Mouse (Mus musculus): Measurements from ENCODE around the gene Adgre1.
"Not testable (repeated sequence)": the region's sequence is repeated elsewhere in the genome, so short reads cannot be mapped to it uniquely, and the experiment has no call there.

The Adgre1 gene

DNA sequence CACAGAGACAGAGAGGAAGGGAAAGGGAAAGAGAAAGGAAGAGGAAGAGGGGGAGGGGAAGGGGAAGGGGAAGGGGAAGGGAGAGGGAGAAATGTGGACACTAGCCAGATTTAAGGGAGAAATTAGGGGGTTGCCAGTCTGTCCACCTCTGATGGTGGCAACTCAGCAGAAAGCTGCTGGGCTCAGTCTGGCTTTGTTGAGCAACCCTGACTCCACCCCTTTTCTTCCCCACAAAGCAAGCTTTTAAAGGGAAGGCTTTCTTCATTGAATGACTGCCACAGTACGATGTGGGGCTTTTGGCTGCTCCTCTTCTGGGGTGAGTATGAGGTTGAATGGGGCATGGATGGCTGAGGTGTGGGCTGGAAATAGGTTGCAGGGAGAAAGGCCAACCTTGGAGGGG lies at the start of gene Adgre1:
TSS of gene Adgre1 (plus strand) at position 251 of the 400 bp plus-strand sequence.
- DNase-seq (ENCODE audit: low read depth): no peak

- DNase-seq (ENCODE audit: low read depth): no peak
Measured at GRCm38 (mm10) chr17:57311801-57312200, 46.7 kb upstream of the Adgre1 start.

DNA sequence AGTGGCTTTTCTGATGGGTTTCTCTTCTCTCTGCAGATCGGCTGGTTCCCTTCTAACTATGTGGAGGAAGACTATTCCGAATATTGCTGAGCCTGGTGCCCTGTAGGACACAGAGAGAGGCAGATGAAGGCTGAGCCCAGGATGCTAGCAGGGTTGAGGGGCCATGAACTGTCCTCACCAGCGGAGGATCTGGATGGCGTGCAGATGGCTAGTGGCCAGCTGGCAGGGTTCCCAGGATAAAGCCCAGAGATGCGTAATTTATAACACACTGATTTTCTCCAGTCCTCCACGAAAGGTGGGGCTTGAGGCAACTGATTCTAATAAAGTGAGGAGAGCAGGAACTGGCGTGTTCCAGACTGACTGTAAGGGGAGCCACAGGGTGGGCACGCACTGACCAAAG lies 30.9 kb upstream of the Adgre1 start:
- DNase-seq (ENCODE audit: low read depth): no peak

GRCm38 (mm10) chr17:57328944-57329343 lies 29.5 kb upstream of the Adgre1 start:
- DNase-seq (ENCODE audit: low read depth): no peak

GRCm38 (mm10) chr17:57330993-57331392 lies 27.5 kb upstream of the Adgre1 start:
- DNase-seq (ENCODE audit: low read depth): no peak

DNA sequence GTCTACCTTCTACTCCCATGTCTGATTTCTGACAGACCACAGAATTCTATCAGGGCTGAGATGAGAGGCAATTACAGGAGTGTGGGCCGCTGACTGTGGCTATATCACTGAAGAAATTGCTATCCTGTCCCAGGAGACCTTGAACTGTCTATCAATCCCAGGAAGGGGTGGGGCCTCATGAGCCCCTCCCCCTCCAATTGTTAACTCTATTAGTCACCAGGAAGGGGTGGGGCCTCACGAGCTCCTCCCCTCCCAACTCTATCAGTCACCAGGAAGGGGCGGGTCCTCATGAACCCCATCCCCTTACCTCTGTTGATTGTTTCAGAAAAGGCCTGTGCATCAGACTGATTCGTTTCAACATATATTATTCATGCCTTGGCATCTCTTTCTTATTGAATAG lies 26.2 kb upstream of the Adgre1 start:
- peak; percentile 41 for DNase-seq (ENCODE audit: low read depth)

- DNase-seq (ENCODE audit: low read depth): no peak
Measured at GRCm38 (mm10) chr17:57334001-57334760, 24.3 kb upstream of the Adgre1 start.

DNA sequence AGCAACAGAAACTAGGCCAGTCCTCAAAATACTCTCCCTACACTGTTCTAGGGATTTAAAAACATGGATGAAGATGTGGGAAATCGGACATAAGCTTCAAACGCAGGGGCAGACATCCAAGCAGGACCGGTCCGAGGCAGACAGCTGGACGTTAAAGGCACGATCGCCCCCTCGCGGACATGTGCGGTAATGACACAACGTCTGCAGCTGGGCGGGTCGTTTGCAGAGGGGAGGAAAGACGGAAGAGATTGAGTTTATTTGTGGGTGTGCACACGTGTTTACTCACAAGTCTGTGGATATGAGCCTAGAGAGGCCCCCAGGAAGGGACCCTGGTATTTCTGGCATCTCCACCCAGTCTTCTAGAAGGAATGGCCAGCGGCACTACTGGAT lies 23.7 kb upstream of the Adgre1 start:
- peak; percentile 77 for DNase-seq (ENCODE audit: low read depth)

DNA sequence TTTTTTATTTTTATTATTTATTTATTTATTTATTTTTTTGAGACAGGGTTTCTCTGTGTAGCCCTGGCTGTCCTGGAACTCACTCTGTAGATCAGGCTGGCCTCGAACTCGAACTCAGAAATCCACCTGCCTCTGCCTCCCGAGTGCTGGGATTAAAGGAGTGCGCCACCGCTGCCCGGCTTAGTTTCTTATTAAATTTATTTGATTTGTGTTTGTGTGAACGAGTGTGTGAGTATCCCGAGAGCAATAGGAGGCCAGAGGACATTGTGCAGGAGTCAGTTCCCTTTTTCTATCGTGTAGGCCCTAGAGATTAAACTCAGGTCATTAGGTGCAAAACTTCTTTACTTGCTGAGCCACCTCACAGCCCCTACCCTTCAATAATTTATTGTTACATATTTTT lies 23.3 kb upstream of the Adgre1 start:
- DNase-seq (ENCODE audit: low read depth): not testable (repeated sequence)

- DNase-seq (ENCODE audit: low read depth): peak; percentile 94
Measured at GRCm38 (mm10) chr17:57335673-57336303, 22.7 kb upstream of the Adgre1 start.

DNA sequence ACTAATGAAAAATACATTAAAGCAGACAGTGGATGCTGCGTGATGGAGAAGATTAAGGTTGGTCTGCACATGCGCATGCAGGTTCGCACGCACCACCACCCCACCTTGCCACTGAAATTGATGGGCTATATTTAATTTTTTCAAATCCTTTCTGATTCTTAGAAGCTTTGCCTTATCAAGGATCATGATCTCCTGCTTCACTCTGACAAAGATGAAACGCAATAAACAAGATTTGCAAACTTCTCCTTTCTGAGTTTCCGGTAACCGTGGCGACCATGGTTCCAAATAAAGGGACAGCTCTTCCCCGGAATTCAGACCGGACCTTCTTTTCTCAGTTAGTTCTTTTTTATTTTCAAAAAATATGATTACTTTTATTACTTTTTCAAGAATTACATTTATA lies 20.5 kb upstream of the Adgre1 start:
- DNase-seq (ENCODE audit: low read depth): no peak

- no peak for DNase-seq (ENCODE audit: low read depth)
Measured at GRCm38 (mm10) chr17:57339298-57339697, 19.2 kb upstream of the Adgre1 start.

- DNase-seq (ENCODE audit: low read depth): no peak
Measured at GRCm38 (mm10) chr17:57341568-57341967, 16.9 kb upstream of the Adgre1 start.

- no peak for DNase-seq (ENCODE audit: low read depth)
Measured at GRCm38 (mm10) chr17:57344029-57344707, 14.3 kb upstream of the Adgre1 start.

DNA sequence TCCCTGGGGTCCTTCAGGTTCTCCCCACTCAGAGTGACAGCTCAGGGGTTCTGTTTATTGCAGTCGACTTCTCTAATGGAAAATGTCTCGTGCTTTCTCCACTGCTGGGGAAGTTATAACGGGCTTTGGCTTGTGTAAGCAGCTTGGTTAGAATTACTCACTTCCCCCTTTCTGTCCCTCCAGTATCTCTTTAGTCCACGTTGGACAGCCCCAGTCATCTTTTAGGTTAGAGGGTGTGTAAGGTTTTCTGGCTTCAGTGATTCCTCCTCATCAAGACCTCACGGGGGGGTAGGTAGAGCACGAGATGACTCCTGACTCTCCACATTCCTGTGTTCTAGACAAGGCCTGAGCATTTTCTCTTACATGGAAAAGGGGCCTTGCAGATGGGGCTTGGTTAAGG lies 11.5 kb upstream of the Adgre1 start:
- DNase-seq (ENCODE audit: low read depth): peak; percentile 54

- no peak for DNase-seq (ENCODE audit: low read depth)
Measured at GRCm38 (mm10) chr17:57347781-57348180, 10.7 kb upstream of the Adgre1 start.

- DNase-seq (ENCODE audit: low read depth): no peak
Measured at GRCm38 (mm10) chr17:57349067-57349466, 9.4 kb upstream of the Adgre1 start.

DNA sequence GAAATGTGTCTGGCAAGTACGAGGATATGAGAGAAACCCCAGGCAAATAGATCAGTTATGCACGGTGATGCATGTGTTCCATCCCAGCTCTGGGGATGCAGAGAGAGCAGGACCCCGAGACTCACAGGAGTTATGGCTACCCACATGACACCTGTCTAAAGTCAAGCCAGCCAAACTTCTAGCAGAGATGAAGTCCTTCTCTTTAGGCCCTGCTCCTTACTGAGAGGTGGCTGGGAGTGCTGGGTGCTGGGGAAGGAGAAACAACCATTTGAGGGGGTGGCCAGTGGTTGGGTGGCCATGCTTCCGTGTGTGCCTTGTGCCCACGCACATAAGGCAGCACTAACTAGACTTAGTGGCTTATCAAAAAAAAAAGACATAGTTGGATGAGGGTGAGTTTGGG lies 8.3 kb upstream of the Adgre1 start:
- no peak for DNase-seq (ENCODE audit: low read depth)

DNA sequence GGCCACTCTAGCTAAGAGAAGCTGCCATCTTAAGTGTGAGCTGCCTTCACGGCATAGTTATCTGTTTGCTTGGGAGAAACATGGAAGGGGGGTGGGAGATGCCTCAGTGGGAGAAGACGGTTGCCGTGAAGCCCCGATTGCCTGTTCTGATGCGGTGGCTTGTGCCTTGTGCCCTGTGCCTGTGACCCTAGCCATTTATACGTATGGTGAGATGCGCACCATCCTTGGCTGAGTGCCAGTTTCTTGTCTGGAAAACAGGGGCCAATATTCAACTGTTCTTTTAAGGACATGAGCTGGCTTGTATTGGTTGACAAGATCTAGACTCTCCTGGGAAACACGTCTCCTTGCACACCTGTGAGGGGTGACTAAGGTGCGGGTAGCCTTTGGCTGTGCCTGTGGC lies 7.4 kb upstream of the Adgre1 start:
- DNase-seq (ENCODE audit: low read depth): no peak

- DNase-seq (ENCODE audit: low read depth): no peak
Measured at GRCm38 (mm10) chr17:57359485-57360241, 1.2 kb downstream of the Adgre1 start.
